Mouse (Mus musculus): ENCODE measurements around the gene Sco1. TPM values are rescaled to one million over a fixed set of nuclear protein-coding genes. Genes with fewer than 3 reads are reported as not detected.

Sco1 gene
- total and polyA plus RNA-seq, 3 experiments, result 3.5 to 23.2 (median 13.5) TPM

- no peaks in the 10 kb centered on the region for H3K9me3 ChIP-seq (replicated peaks)
- no peaks in the 10 kb centered on the region for H3K36me3 ChIP-seq (replicated peaks)
- DNase-seq (ENCODE audit: low spot score) (peak; percentile 47), ATAC-seq (ENCODE audit: extremely low read depth, insufficient number of reproducible peaks, low FRiP score, poor library complexity, severe bottlenecking) (peak; percentile 70)
- TF ChIP-seq CTCF (IDR thresholded peaks at IDR 0.05; ENCODE audit: low read depth, low read length) (peak; percentile 53), GATA1 (IDR thresholded peaks at IDR 0.05; ENCODE audit: borderline replicate concordance, low read length) (no peak)
- peaks cover 9% of the 10 kb centered on the region for H3K27me3 ChIP-seq (ENCODE audit: insufficient read depth, low read length)
- H3K4me1 ChIP-seq (ENCODE audit: insufficient read depth, low read depth, low read length), result peaks cover 6% of the 10 kb centered on the region; the same call in 1 of the 2 replicates
- no peak overlapping the region for H3K4me3 ChIP-seq (ENCODE audit: low read depth, low read length)
These were observed 27.7 kb downstream of the Sco1 start for GRCm38 (mm10) chr11:67080168-67080567.

GRCm38 (mm10) chr11:67081125-67081649 is 28.7 kb downstream of the Sco1 start:
- peaks cover 9% of the 10 kb centered on the region for H3K27me3 ChIP-seq (ENCODE audit: insufficient read depth, low read length)
- no peaks in the 10 kb centered on the region for H3K9me3 ChIP-seq (replicated peaks)
- H3K36me3 ChIP-seq (replicated peaks), result no peaks in the 10 kb centered on the region
- DNase-seq (ENCODE audit: low spot score) (no peak), ATAC-seq (ENCODE audit: extremely low read depth, insufficient number of reproducible peaks, low FRiP score, poor library complexity, severe bottlenecking) (no peak)
- H3K4me3 ChIP-seq (ENCODE audit: low read depth, low read length), result no peak overlapping the region
- peaks cover 6% of the 10 kb centered on the region; the same call in 1 of the 2 replicates for H3K4me1 ChIP-seq (ENCODE audit: insufficient read depth, low read depth, low read length)
- TF ChIP-seq POLR2AphosphoS5 (IDR thresholded peaks at IDR 0.05; ENCODE audit: insufficient replicate concordance, low read depth, low read length) (no peak), CTCF (IDR thresholded peaks at IDR 0.05; ENCODE audit: low read depth, low read length) (no peak), TAL1 (conservative IDR thresholded peaks at IDR 0.05; ENCODE audit: low read depth, low read length) (no peak), GATA2 (IDR thresholded peaks at IDR 0.05; ENCODE audit: borderline replicate concordance, low read depth, low read length) (no peak), GATA1 (IDR thresholded peaks at IDR 0.05; ENCODE audit: borderline replicate concordance, low read length) (no peak)

GRCm38 (mm10) chr11:67082188-67082587 is 29.7 kb downstream of the Sco1 start:
- H3K9me3 ChIP-seq (replicated peaks), result no peaks in the 10 kb centered on the region
- H3K4me3 ChIP-seq (ENCODE audit: low read depth, low read length), result no peak overlapping the region
- ATAC-seq (ENCODE audit: extremely low read depth, insufficient number of reproducible peaks, low FRiP score, poor library complexity, severe bottlenecking) (no peak), DNase-seq (ENCODE audit: low spot score) (no peak)
- H3K36me3 ChIP-seq (replicated peaks), result no peaks in the 10 kb centered on the region
- H3K27me3 ChIP-seq (ENCODE audit: insufficient read depth, low read length), result peaks cover 3% of the 10 kb centered on the region; the same call in 1 of the 2 replicates
- H3K4me1 ChIP-seq (ENCODE audit: insufficient read depth, low read depth, low read length), result peaks cover 6% of the 10 kb centered on the region; the same call in 1 of the 2 replicates
- no peak for TF ChIP-seq GATA1 (IDR thresholded peaks at IDR 0.05; ENCODE audit: borderline replicate concordance, low read length)
- no peak for TF ChIP-seq CTCF (IDR thresholded peaks at IDR 0.05; ENCODE audit: low read depth, low read length)
- no peak for TF ChIP-seq GATA2 (IDR thresholded peaks at IDR 0.05; ENCODE audit: borderline replicate concordance, low read depth, low read length)
- no peak for TF ChIP-seq TAL1 (conservative IDR thresholded peaks at IDR 0.05; ENCODE audit: low read depth, low read length)
- no peak for TF ChIP-seq POLR2AphosphoS5 (IDR thresholded peaks at IDR 0.05; ENCODE audit: insufficient replicate concordance, low read depth, low read length)

DNA sequence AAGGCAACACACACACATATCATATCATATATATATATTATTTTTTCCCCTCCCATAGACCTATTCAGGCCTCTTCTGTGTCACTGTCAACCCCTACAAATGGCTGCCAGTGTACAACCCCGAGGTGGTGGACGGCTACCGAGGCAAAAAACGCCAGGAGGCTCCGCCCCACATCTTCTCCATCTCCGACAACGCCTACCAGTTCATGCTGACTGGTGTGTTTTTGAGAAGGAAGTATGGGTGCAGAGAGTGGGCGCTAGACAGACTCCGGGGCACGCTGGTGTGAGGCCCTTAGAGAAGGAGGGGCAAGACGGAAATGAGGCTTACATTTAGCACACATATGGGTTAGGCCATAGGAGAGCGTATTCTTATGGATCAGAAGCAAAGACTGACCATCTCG is 30.3 kb downstream of the Sco1 start:
- DNase-seq (ENCODE audit: low spot score) (no peak), ATAC-seq (ENCODE audit: extremely low read depth, insufficient number of reproducible peaks, low FRiP score, poor library complexity, severe bottlenecking) (no peak)
- H3K27me3 ChIP-seq (ENCODE audit: insufficient read depth, low read length), result peaks cover 3% of the 10 kb centered on the region; the same call in 1 of the 2 replicates
- no peaks in the 10 kb centered on the region for H3K9me3 ChIP-seq (replicated peaks)
- no peak overlapping the region for H3K4me3 ChIP-seq (ENCODE audit: low read depth, low read length)
- no peaks in the 10 kb centered on the region for H3K36me3 ChIP-seq (replicated peaks)
- peaks cover 6% of the 10 kb centered on the region; the same call in 1 of the 2 replicates for H3K4me1 ChIP-seq (ENCODE audit: insufficient read depth, low read depth, low read length)
- no peak for TF ChIP-seq CTCF (IDR thresholded peaks at IDR 0.05; ENCODE audit: low read depth, low read length)
- no peak for TF ChIP-seq POLR2AphosphoS5 (IDR thresholded peaks at IDR 0.05; ENCODE audit: insufficient replicate concordance, low read depth, low read length)
- TF ChIP-seq GATA1 (IDR thresholded peaks at IDR 0.05; ENCODE audit: borderline replicate concordance, low read length), result no peak
- no peak for TF ChIP-seq TAL1 (conservative IDR thresholded peaks at IDR 0.05; ENCODE audit: low read depth, low read length)
- no peak for TF ChIP-seq GATA2 (IDR thresholded peaks at IDR 0.05; ENCODE audit: borderline replicate concordance, low read depth, low read length)

DNA sequence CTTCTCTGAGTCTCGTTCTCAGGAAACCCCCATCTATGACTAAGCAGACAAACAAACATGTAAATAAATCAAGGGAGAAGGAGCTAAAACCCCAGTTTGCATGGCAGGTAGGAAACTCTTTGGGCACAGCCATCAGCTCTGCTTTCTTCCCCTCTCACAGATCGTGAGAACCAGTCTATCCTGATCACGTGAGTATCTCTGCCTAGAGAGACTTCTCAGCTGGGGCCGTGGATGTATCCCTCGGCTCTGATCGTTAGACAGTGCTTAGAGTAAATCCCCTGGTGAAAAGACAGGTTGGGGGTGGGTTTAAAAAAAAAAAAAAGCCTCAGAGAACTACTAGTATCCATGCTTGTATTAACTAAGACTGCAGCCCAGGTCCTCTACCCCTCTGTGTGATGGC is 30.8 kb downstream of the Sco1 start:
- DNase-seq (ENCODE audit: low spot score), result no peak

GRCm38 (mm10) chr11:67083712-67084340 is 31.4 kb downstream of the Sco1 start:
- H3K9me3 ChIP-seq (replicated peaks), result no peaks in the 10 kb centered on the region
- no peak for DNase-seq (ENCODE audit: low spot score)

More for the DNA sequence above, 30.8 kb downstream of the Sco1 start:
- Histone ChIP-seq H3K27me3 (ENCODE audit: insufficient read depth, low read length) (peaks cover 3% of the 10 kb centered on the region; the same call in 1 of the 2 replicates), H3K4me3 (ENCODE audit: low read depth, low read length) (no peak overlapping the region), H3K4me1 (ENCODE audit: insufficient read depth, low read depth, low read length) (peaks cover 6% of the 10 kb centered on the region; the same call in 1 of the 2 replicates), H3K36me3 (replicated peaks) (no peaks in the 10 kb centered on the region), H3K9me3 (replicated peaks) (no peaks in the 10 kb centered on the region)
- no peak for ATAC-seq (ENCODE audit: extremely low read depth, insufficient number of reproducible peaks, low FRiP score, poor library complexity, severe bottlenecking)
- TF ChIP-seq TAL1 (conservative IDR thresholded peaks at IDR 0.05; ENCODE audit: low read depth, low read length), result no peak
- TF ChIP-seq GATA2 (IDR thresholded peaks at IDR 0.05; ENCODE audit: borderline replicate concordance, low read depth, low read length), result no peak
- TF ChIP-seq GATA1 (IDR thresholded peaks at IDR 0.05; ENCODE audit: borderline replicate concordance, low read length), result no peak
- no peak for TF ChIP-seq CTCF (IDR thresholded peaks at IDR 0.05; ENCODE audit: low read depth, low read length)
- no peak for TF ChIP-seq POLR2AphosphoS5 (IDR thresholded peaks at IDR 0.05; ENCODE audit: insufficient replicate concordance, low read depth, low read length)

More at GRCm38 (mm10) chr11:67083712-67084340, 31.4 kb downstream of the Sco1 start:
- no peak for ATAC-seq (ENCODE audit: extremely low read depth, insufficient number of reproducible peaks, low FRiP score, poor library complexity, severe bottlenecking)
- TF ChIP-seq POLR2AphosphoS5 (IDR thresholded peaks at IDR 0.05; ENCODE audit: insufficient replicate concordance, low read depth, low read length), result no peak
- no peak for TF ChIP-seq GATA1 (IDR thresholded peaks at IDR 0.05; ENCODE audit: borderline replicate concordance, low read length)
- TF ChIP-seq CTCF (IDR thresholded peaks at IDR 0.05; ENCODE audit: low read depth, low read length), result no peak
- no peak for TF ChIP-seq GATA2 (IDR thresholded peaks at IDR 0.05; ENCODE audit: borderline replicate concordance, low read depth, low read length)
- TF ChIP-seq TAL1 (conservative IDR thresholded peaks at IDR 0.05; ENCODE audit: low read depth, low read length), result no peak
- H3K36me3 ChIP-seq (replicated peaks), result no peaks in the 10 kb centered on the region
- peaks cover 3% of the 10 kb centered on the region; the same call in 1 of the 2 replicates for H3K27me3 ChIP-seq (ENCODE audit: insufficient read depth, low read length)
- H3K4me3 ChIP-seq (ENCODE audit: low read depth, low read length), result no peak overlapping the region
- H3K4me1 ChIP-seq (ENCODE audit: insufficient read depth, low read depth, low read length), result peaks cover 6% of the 10 kb centered on the region; the same call in 1 of the 2 replicates
